Mouse (Mus musculus): Measurements from ENCODE around the gene Kif5c. TPM values are rescaled to one million over a fixed set of nuclear protein-coding genes. Genes with fewer than 3 reads are reported as not detected.

Kif5c gene
- total RNA-seq, 2 experiments from 2014 or later, result 567 to 594 TPM

DNA sequence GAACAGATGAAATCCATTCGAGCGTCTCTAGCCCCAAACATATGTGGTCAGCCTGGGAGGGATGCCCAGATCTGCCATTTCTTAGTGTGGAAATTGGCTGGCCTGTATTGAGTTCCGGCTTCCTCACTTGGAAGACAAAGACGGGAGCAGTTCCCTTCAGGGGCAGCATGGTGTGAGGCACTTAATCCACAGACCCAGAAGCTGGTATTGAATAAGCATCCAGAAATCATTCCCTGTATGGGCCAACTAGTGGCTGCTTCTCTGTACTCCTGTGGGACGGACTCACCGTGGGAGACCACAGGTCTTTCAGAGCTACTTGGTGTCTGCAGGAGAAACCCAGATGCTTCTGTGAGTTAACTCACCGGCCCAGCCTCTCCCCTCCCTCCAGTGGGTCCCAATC lies 8.5 kb downstream of the Kif5c start:
- no peak for DNase-seq (ENCODE audit: extremely low spot score in 1 of 2, low spot score in 2 of 2)
- intact Hi-C loops (cut with DNase I), result no loop called here
- TF ChIP-seq CTCF (IDR thresholded peaks at IDR 0.05), result no peak
- Histone ChIP-seq H3K27ac (no peak overlapping the region), H3K4me3 (no peak overlapping the region)

DNA sequence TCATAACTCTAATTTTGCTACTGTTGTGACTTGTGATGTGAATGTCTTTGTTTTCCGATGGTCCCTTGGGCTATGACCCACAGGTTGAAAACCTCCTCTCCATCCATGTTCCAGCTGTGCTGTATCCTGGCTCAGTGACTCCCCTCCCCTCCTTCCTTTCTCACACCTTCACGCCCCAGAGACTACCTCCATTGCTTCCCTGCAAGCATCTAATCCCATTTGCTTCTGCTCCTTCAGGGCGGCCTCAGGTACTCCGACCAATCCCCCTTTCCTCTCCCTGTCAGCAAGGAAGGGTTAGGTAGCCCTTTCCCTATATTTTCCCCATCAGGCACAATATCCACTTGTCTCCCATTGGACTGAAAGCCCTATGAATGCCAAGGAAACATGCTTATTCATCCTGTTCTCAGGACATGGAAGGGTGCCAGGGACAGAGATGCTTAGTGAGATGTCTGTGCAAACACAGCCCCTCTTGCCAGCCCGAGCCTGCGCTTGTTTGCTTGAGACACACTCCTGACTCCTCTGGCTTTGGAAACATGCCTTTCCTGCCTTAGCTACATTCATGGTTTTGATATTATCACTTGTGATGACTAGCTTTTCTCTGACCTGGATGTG lies 9.1 kb downstream of the Kif5c start:
- no peak overlapping the region for H3K27ac ChIP-seq

DNA sequence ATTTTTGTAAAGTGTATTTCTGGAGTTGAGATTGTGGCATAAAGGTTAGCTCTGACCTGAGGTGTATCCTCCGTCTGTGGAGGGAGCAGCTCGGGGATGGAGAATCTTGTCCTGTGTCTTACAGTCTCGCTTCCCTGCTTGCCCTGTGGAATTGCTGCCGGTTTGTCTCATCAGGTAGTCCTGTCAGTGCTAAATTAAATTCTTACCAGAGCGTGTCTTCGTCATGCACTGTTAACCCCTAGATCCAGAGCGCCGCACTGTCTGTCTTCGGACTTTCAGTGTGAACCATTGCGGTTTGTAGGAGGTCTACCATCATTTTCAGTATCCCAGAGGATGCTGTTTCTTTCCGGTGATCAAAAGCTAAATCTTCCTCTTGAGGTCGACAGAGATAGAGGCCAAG lies 10.1 kb downstream of the Kif5c start:
- no peak for TF ChIP-seq CTCF (IDR thresholded peaks at IDR 0.05)
- no peak overlapping the region for H3K4me3 ChIP-seq
- DNase-seq (ENCODE audit: extremely low spot score in 1 of 2, low spot score in 2 of 2), result no peak
- H3K27ac ChIP-seq, result no peak overlapping the region
- intact Hi-C loops (cut with DNase I), result no loop called here

More for the DNA sequence above, 9.1 kb downstream of the Kif5c start:
- H3K4me3 ChIP-seq, result no peak overlapping the region
- TF ChIP-seq CTCF (IDR thresholded peaks at IDR 0.05), result no peak
- DNase-seq (ENCODE audit: extremely low spot score in 1 of 2, low spot score in 2 of 2), result no peak
- intact Hi-C loops (cut with DNase I), result no loop called here

DNA sequence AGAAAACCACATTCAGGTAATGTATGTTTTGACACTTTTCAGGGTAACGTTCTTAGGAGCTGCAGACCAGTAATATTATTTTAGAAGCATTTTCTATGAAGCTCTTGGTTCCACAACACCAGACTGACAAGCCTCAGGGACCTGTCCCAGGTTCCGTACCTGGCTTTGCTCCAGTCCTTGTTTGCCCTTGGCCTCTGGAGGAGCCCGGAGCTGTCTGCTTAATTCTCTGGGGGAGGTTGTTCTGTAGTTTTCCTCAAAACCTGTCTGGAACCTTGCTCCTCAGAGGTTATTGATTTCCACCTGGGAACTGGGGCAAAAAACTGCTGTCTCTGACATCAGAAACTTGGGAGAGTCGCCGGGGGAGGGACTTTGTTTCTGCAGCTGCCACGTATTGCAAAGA lies 11.5 kb downstream of the Kif5c start:
- intact Hi-C loops (cut with DNase I), result no loop called here

DNA sequence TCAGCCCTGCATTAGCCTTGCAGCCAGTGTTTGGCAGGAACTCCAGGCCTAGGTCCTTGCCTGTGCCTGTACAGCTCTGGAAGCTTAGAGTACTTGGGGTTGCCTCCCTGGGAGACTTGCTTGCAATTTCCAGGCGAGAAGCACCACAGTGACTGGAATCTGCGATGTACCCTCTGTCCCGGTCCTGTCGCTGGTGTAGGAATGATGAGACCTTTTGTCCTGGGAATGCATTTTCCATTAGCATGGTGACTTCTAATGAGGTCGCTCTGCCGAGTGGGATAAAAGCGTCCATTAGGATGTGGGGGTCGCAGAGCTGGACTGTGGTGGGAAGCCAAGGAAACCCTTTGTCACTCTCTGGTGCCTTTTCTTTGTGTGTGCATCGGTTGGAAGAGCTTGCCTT lies 14.1 kb downstream of the Kif5c start:
- TF ChIP-seq CTCF (IDR thresholded peaks at IDR 0.05), result no peak
- no peak for DNase-seq (ENCODE audit: extremely low spot score in 1 of 2, low spot score in 2 of 2)
- no peak overlapping the region for H3K27ac ChIP-seq
- intact Hi-C loops (cut with DNase I), result no loop called here
- no peak overlapping the region for H3K4me3 ChIP-seq

More for the DNA sequence above, 11.5 kb downstream of the Kif5c start:
- TF ChIP-seq CTCF (IDR thresholded peaks at IDR 0.05), result no peak
- DNase-seq (ENCODE audit: extremely low spot score in 1 of 2, low spot score in 2 of 2), result no peak
- H3K27ac ChIP-seq, result no peak overlapping the region
- no peak overlapping the region for H3K4me3 ChIP-seq

DNA sequence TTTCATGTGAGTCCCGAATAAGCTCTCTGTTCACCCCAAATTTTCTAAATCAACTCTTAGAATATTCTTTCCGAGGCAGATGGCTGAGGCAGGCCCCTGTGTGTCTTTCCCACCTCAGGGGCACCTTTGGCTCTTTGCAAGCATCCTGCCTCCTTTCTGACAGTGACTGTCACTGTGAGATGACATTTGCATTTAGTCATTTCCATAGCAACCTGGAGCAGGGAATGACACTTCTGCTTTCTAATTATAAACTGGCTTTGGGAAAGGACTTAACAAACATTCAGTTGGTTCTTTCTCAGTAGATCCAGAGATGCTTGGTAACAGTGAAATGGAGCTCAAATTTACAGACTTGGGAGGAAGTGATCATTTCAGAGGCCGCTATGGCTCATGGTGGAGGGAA lies 23.7 kb downstream of the Kif5c start:
- DNase-seq (ENCODE audit: extremely low spot score in 1 of 2, low spot score in 2 of 2), result peak in 1 of 2 experiments; percentile 12
- intact Hi-C loops (cut with DNase I), result no loop called here
- Histone ChIP-seq H3K4me3 (no peak overlapping the region), H3K27ac (peak overlapping the region; percentile 66)
- no peak for TF ChIP-seq CTCF (IDR thresholded peaks at IDR 0.05)

DNA sequence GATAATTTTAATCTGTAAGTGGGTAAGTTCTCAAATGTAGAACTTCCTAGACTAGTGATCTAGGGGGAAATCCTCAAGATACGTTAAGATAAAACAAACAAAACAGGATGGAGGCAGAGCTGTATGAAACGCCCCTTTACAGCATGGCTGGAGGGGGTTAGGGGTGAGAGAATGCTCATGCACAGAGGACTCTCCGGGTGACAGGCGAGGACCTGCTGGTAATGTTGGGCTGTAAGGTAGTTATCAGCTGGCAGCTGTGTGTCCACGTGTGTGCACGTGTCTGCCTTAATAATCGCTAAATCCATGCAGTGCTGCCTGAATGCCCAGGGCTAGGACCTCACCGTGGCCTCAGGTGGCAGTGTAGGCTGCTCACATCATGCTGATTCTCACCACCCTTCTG lies 24.7 kb downstream of the Kif5c start:
- no peak for TF ChIP-seq CTCF (IDR thresholded peaks at IDR 0.05)
- no peak for DNase-seq (ENCODE audit: extremely low spot score in 1 of 2, low spot score in 2 of 2)

DNA sequence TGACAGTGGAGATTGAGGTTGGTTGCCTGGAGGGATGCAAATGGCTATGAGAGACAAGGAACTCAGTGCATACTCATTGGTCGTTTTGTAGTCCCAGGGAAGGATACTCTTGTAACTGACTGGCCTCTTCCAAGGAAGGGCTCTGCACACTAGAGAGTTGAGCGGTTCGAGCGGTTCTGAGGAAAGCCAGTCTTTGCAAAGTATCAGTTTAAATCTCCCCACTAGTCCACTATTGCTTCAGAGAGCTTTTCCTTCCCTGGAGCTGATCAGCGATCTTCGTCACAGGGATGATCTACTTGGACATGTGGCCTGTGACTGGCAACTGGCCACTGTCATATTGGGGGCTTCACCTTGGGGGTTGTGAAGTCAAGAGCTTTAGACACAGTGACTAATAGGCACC lies 28.5 kb downstream of the Kif5c start:
- no peak for TF ChIP-seq CTCF (IDR thresholded peaks at IDR 0.05)
- no peak for DNase-seq (ENCODE audit: extremely low spot score in 1 of 2, low spot score in 2 of 2)
- intact Hi-C loops (cut with DNase I), result no loop called here
- Histone ChIP-seq H3K4me3 (no peak overlapping the region), H3K27ac (no peak overlapping the region)

More for the DNA sequence above, 24.7 kb downstream of the Kif5c start:
- Histone ChIP-seq H3K4me3 (no peak overlapping the region), H3K27ac (peak overlapping the region; percentile 24; the same call in 1 of the 2 replicates)
- intact Hi-C loops (cut with DNase I), result no loop called here

GRCm38 (mm10) chr2:49648344-49648743 lies 29.2 kb downstream of the Kif5c start:
- Histone ChIP-seq H3K27ac (no peak overlapping the region), H3K4me3 (no peak overlapping the region)
- DNase-seq (ENCODE audit: extremely low spot score in 1 of 2, low spot score in 2 of 2), result no peak
- intact Hi-C loops (cut with DNase I), result no loop called here
- no peak for TF ChIP-seq CTCF (IDR thresholded peaks at IDR 0.05)

GRCm38 (mm10) chr2:49648806-49649205 lies 29.7 kb downstream of the Kif5c start:
- Histone ChIP-seq H3K4me3 (no peak overlapping the region), H3K27ac (no peak overlapping the region; the same call in 1 of the 2 replicates)
- DNase-seq (ENCODE audit: extremely low spot score in 1 of 2, low spot score in 2 of 2), result no peak
- no peak for TF ChIP-seq CTCF (IDR thresholded peaks at IDR 0.05)
- intact Hi-C loops (cut with DNase I), result no loop called here

GRCm38 (mm10) chr2:49649211-49649610 lies 30.1 kb downstream of the Kif5c start:
- no peak for DNase-seq (ENCODE audit: extremely low spot score in 1 of 2, low spot score in 2 of 2)
- TF ChIP-seq CTCF (IDR thresholded peaks at IDR 0.05), result no peak
- intact Hi-C loops (cut with DNase I), result no loop called here
- H3K27ac ChIP-seq, result peak overlapping the region; percentile 47; the same call in 1 of the 2 replicates
- no peak overlapping the region for H3K4me3 ChIP-seq

DNA sequence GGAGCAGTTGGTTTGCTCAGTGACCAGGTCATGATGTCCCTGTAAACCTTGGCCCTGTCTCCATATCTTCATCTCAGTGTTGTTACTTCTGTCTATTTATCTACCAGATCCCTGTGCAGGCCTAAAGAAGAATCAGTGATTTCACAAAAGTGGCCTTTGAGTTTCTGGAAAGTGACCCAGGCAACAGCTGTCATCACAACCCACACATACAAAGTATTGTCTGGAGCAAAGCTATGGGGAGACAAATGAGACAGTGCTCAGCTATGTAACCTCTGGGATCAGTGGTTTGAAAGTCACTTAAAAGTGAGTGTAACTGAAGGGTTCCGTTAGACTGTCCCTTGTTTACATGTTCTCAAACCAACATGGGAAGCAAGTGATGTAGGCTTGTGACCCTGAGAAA lies 32.6 kb downstream of the Kif5c start:
- no peak for TF ChIP-seq CTCF (IDR thresholded peaks at IDR 0.05)
- intact Hi-C loops (cut with DNase I), result no loop called here
- no peak for DNase-seq (ENCODE audit: extremely low spot score in 1 of 2, low spot score in 2 of 2)

DNA sequence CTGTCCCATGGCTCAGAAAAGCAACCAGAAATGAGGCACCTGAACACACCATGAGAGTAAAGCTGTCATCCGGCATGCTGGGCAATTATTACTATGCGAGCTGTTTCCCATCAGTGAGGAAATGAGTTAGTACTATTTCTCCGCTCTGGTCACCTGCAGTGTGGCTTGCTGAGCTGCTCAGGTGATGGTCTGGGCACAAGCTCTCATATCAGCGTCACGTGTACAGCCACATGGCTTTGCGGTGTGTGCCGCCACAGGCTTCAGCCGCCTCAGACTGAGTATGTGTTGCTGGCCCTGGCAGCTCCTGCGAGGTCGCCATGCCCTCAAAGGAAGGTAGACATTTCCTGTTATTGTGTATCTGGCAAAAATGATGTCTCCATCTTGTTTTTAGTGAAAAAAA lies 35.5 kb downstream of the Kif5c start:
- no peak for DNase-seq (ENCODE audit: extremely low spot score in 1 of 2, low spot score in 2 of 2)
- intact Hi-C loops (cut with DNase I), result no loop called here
- peak overlapping the region; percentile 54 for H3K27ac ChIP-seq
- no peak for TF ChIP-seq CTCF (IDR thresholded peaks at IDR 0.05)
- no peak overlapping the region for H3K4me3 ChIP-seq

More for the DNA sequence above, 32.6 kb downstream of the Kif5c start:
- H3K27ac ChIP-seq, result no peak overlapping the region
- no peak overlapping the region for H3K4me3 ChIP-seq
